Mouse (Mus musculus) R1 (cell line): ENCODE measurements around the gene Wnt11.

Experiments used
- DNase-seq: peaks from one replicate; pipeline ENCODE4 v3.0.0-alpha.2; 2018; ENCODE audit warnings: low read depth, low spot score

The Wnt11 gene

GRCm38 (mm10) chr7:98863969-98864718, 29.2 kb downstream of the Wnt11 start:
- DNase-seq, result no peak

- DNase-seq, result no peak
Measured at GRCm38 (mm10) chr7:98867053-98867793, 32.3 kb downstream of the Wnt11 start.

GRCm38 (mm10) chr7:98867794-98868150, 32.9 kb downstream of the Wnt11 start:
- DNase-seq, result no peak

DNA sequence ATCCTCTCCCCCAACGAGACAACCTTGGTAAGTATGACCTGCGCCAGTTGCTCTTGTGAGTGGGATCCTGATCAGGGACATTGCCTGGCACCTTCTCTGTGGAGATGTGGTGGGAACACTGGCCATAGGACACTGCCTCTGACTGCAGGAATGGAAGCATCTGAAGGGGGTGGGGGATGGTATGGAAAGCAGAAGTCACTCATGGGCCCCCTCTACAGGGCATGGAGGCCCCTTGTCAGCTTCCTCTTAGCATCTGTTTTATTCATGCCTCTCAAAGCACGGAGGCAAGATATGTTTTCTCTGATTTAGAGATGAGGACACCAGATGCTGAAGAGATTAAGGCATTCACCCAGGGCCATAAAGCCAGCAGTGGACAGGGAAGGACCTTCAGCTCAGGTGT, 34.2 kb downstream of the Wnt11 start:
- DNase-seq, result no peak

DNA sequence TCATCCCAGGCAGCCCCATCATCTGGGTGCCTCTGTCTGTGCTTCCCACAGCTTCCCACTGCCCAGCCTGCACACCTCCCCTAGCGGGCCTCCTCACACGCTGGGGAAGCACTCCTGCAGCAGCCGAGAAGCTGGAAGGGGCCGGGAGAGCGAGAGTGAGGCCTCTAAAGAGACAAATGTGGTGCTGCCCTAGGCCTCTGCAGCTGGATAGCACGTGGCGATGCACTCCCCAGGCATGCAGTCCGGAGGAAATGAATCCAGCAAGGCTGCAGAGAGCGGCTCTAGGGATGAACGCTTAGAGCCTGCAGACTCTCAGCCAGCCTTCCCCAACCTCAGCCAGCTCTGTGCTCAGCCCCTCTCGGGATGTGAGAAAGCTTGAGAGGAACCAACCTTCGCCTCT, 35.9 kb downstream of the Wnt11 start:
- DNase-seq, result no peak

GRCm38 (mm10) chr7:98871882-98872281, 37.0 kb downstream of the Wnt11 start:
- no peak for DNase-seq

GRCm38 (mm10) chr7:98873316-98873715, 38.4 kb downstream of the Wnt11 start:
- peak; percentile 49 for DNase-seq

DNA sequence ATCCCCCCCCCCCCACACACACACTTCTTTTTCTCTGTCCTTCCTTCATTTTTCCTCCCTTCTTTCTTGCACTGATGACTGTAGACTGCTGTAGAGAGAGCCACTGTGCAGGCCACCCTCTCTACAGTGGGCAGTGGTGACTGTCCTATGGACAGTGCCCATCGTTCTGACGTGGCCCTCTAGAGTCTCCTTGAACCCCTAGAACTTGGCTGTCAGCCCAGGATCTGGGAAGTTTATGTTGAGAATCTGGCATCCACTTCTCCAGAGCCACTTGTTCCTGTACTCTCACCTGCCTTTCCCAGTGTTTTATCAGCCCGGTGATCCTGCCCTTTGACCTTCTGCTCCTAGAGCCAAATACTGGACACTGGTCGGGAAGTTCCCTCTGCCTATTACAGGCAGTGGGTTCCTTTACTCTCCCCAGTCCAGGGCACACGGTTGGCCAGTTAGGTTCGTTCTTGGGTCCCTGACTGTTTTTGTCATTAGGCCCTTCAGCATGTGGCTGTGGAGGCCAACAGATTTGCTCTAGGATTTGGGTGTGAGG, 39.6 kb downstream of the Wnt11 start:
- DNase-seq, result no peak

DNA sequence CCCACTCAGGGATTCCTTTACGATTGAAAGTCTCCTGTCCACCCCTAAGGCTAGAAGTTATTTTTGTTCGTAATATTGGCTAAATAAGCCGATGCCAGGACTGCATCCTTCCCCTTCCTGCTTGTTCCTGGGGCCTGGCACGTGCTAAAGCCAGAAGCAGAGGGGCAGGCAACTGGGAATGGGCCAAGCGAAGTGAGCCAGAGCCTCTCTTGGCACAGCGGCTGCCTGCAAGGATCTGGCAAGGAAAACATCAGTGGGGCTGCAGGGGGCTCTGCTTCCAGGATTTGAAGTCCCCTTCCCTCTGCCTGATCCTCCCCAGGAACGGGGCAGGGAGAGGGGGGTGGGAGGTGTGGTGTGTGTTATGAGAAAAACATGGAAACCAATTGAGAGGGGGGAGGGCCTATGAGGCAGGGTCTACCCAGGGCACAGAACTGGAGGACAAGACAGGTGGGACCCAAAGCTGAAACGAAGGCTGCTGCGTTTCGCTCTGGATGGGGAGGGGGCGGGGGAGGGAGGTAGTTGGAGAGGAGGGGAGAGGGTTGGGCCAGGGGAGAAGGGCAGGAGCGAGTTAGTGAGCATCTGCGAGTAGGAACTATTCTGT, 40.6 kb downstream of the Wnt11 start:
- DNase-seq, result no peak

DNA sequence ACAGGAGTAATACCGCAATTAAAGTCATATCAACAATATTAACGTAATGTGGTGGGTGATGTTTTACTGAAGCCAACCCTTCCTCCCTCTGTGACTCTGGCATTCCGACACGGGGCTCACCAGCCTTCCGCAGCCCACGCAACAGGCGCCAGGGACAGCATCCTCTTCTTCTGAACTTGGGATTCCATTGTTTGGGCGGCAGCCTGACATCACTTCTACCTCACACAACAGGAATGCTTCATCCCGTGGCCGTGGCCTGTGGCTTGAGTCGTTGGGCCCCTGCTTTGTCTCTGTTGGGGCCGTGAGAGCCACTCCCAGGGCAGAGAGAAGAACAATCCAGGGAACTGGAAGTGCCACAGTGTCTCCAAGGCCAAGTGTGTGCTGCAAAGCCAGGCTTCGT, 41.2 kb downstream of the Wnt11 start:
- peak; percentile 25 for DNase-seq

- DNase-seq, result no peak
Measured at GRCm38 (mm10) chr7:98879176-98879575, 44.3 kb downstream of the Wnt11 start.

DNA sequence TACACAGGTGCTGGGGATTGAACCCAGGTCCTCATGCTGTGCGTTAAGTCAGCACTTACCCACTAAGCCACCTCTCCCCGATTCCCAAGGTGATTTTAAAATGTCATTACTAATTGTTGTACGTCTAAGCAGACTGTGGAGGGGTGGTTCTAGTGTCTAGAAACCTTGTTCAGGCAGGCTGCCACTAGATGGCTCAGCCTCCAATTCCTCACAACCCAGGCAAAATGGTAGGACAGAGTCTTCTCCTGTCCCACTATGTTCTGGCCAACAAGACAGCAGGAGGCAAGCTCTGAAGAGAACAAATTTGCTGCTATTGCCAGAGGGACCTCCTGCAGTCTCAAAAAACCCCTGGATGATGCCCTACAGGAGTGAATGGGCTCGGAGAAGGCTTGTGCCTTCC, 47.0 kb downstream of the Wnt11 start:
- DNase-seq, result no peak

DNA sequence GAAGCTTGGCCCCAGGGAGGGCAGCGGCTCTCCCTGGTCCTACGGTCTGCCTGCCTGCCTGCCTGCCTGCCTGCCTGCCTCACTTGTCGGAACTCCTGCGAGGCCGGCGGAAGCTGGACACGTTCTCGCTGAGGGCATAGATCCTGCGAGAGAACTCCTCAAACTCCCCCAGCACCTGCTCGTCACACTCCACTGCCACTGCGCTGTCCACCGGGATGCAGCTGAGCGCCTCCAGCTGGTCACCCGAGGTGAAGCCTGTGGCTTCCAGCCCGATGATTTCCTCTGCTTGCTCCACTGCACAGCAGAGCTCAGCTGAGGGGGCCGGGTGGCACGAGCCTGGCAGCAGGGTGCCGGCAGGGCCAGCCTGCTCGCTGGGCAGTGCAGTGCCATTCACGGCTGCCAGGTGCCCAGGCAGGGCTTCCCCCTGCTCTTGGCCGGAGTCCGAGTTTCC, 52.9 kb downstream of the Wnt11 start:
- DNase-seq, result peak; percentile 46

DNA sequence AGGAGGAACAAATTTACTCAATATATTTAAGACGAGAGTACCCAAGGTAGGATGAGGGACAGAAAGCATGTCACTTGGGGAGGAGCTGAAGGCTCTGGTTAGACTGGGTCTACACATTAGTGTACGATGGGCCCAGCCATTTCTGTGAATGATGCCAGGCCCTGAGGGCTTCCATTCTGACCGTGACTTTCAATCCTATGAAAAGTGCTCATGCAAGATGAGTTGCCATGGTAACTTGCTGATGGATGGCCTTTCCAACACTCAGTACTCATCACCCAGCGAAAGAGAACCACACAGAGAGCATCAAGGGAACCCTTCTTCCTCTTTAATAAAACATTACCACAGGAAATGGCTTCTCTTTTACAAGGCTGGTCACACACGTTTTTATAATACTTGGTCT, 53.9 kb downstream of the Wnt11 start:
- no peak for DNase-seq

DNA sequence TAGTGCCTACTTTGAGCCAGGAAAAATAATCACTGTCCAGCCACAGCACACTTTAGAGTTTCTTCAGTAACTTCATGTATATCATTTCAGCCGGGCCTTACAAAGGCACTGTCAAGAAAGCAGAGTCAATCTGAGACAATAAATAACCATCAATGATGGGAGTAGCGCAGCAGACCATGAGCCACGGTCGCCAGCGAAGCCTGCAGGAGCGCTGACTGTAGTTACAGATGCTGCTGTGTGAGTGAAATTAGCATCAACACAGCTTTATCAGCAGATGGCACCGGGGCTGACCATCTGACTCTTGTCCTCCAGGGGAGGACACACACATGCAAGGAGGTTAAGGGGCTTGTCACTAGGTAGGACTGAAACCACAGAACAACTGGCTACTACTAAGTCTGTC, 54.3 kb downstream of the Wnt11 start:
- no peak for DNase-seq

GRCm38 (mm10) chr7:98893144-98893543, 58.2 kb downstream of the Wnt11 start:
- no peak for DNase-seq

DNA sequence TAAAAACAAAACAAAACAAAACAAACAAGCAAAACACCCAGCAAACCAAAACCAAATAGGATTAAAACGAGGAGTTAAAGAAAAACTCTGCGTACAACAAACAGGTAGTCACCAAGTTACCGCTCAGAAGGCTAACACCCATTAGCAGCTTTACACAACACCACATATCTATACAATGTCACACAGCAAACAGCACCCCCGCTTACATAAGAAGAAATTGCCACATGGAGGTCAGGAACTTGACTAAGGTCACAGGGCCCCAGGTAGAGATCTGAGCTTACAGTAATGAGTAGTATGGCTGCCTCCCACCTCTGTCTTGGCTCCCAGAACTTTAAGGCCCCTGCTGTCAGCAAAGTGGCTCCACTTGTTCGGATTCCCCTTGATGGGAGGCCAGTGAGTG, 59.4 kb downstream of the Wnt11 start:
- no peak for DNase-seq

DNA sequence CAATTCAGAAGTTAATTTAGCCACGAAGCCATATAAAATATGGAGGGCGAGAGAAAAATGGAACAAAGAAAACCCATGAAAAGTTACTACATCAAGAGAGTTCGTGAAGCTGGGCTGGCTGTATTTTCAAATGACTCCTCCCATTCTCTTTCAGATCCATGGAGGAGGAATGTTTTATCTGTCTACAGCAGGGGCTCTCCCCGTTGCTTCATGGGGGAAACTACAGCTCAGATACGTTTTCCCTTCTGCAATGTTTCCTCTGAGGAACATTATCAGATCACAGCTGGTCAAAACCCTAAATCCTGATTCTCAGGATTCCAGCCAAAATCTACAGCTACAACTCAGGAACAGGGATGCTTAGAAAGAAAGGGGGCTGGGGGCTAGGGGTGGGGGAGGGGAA, 59.9 kb downstream of the Wnt11 start:
- no peak for DNase-seq

GRCm38 (mm10) chr7:98895501-98896095, 60.7 kb downstream of the Wnt11 start:
- no peak for DNase-seq

GRCm38 (mm10) chr7:98897323-98897722, 62.4 kb downstream of the Wnt11 start:
- DNase-seq, result no peak

GRCm38 (mm10) chr7:98899815-98900214, 64.9 kb downstream of the Wnt11 start:
- DNase-seq, result no peak

DNA sequence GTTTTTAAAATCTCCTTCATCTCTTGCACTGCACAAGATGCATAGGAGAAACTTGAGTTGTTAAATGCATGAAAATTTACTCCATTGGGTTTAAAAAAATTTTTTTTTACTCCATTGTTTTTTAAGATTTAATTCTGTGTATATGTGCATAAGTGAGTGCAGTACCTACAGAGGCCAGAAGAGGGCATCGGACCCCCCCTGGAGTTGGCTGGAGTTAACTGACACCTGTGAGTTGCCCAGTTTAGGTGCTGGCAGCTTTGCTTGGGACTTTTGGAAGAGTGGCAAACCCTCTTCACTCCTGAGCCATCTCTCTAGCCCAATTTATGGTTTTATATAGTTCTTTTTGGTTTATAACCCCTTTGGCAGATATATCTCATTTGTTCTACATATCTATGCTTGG, 66.2 kb downstream of the Wnt11 start:
- DNase-seq, result peak; percentile 44
